Mouse (Mus musculus): ENCODE measurements around the gene Dock4.

The Dock4 gene

GRCm38 (mm10) chr12:40508416-40508815 lies 62.7 kb downstream of the Dock4 start:
- no peak for DNase-seq (ENCODE audit: extremely low read depth, low read depth)

DNA sequence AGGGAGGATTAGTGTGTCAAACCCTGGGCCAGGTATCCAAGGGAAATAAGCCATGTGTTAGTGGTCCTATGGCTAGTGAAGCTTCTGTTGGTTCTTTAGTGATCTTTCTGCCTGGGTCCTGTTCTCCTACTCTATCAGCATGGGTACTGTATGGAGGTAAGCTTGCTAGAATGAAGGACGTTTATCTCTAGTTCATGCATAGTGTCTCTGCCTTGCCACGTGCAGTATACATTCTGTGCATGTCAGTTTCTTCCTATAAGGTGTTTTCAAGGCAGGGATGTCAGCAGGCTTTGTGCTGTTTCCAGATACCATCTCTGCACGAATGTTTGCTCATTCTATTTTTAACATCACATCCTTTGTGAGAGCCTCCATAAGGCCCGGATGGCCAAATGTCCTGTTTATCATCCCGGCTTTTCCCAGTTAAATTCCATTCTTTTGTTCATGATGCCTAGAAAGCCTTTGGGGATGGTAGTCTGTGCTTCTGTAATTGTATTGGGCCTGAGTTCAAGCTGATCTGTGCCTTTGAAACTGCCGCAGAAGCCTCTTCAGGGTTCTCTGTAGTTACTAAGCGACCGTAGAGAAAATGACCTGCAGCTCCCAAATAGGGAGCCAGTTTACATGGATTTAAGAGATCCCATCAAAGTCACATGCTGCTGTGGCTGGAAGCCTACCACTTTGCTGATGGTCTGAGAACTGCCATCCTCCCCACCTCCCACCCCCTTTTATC lies 66.1 kb downstream of the Dock4 start:
- DNase-seq (ENCODE audit: extremely low read depth, low read depth): no peak

DNA sequence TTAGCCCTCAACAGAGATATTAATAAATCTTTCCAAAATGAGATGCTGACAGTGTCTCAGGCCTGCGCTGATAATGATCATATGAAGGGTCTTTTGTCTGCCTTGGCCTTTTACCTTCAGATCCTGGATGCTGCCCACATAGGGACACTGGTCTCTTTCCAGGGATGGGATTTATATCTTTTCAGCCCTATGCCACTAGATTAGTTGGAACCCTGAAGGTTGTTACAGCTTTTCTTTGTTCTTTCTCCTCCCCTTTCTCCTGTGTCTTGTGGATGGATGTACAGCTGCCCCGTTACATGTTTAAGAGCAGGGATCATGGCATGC lies 66.6 kb downstream of the Dock4 start:
- no peak for DNase-seq (ENCODE audit: extremely low read depth, low read depth)

- no peak for DNase-seq (ENCODE audit: extremely low read depth, low read depth)
Observed at GRCm38 (mm10) chr12:40512994-40513393, 67.2 kb downstream of the Dock4 start.

DNA sequence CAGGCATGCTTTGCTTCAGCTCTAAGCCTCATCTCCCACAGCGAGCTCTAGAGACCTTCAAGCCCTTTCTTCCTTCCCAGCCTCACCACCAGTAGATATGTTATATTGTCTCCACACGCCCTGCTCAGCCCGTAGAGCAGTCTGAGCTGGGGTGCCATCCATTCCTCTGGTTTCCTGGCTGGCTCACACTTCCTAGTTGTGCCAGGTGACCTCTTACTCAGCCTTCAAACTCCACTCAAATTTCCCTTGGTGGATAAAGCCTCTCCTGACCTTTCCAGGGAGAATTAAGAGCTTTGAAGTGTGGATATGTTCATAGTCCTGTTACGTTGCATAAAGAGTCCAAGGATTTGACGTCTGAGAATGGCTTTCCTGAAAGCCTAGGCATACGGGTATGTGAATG lies 68.3 kb downstream of the Dock4 start:
- DNase-seq (ENCODE audit: extremely low read depth, low read depth): no peak

DNA sequence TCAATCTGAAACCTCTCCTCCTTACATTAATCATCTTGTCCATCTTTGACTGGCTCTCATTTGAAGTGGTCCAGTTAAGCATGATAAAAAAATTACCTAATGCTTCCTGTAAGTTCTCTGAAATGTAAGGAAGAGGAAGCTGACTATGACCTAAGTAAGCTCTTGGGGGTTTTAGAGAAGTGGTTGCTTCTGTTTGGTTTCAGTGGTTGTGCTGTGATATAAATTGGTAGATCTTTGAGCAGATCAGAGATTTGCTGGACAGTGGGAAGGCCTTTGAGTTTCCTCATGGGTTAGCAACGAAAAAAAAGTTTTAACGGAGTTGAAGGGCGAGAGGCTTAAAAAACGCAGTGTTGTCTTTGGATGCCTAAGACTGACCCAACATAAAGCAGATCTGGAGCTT lies 76.7 kb downstream of the Dock4 start:
- no peak for DNase-seq (ENCODE audit: extremely low read depth, low read depth)

DNA sequence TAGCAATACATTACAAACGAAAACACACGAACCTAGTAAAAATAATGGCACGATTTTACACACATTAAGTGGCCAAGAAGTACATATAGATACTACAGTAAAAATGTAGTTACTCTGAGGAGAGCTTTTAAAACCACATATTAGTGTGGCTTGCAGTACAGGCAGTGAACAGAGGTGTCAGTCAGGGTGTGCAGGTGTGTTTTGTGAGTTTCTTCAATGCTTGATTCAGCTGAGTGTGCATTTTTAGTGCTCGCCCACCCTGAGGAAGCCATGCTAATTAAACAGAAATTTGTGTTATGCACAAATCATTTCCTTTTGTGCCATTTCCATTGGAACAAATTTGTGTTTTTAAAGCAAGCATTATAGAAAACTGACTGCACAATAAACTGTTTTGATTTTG lies 77.3 kb downstream of the Dock4 start:
- no peak for DNase-seq (ENCODE audit: extremely low read depth, low read depth)

GRCm38 (mm10) chr12:40525045-40525444 lies 79.3 kb downstream of the Dock4 start:
- no peak for DNase-seq (ENCODE audit: extremely low read depth, low read depth)

GRCm38 (mm10) chr12:40535655-40536618 lies 90.2 kb downstream of the Dock4 start:
- DNase-seq (ENCODE audit: extremely low read depth, low read depth): peak; percentile 71

DNA sequence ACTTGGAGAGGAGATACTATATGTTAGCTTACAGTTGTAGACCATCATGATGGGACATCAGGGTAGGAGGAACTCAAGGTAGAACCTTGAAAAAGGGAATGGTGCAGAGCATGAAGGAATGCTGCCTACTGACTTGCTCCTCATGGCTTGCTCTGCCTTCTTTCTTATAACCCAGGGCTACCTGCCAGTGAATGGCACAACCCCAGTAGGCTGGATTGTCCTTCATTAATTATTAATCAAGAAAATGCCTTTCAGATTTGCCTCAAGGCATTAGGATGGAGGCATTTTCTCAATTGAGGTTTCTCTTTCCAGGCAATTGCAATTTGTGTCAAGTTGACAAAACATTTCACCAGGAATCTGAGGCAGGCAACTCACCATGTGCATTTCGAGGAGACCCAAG lies 92.1 kb downstream of the Dock4 start:
- DNase-seq (ENCODE audit: extremely low read depth, low read depth): no peak

GRCm38 (mm10) chr12:40538318-40538717 lies 92.6 kb downstream of the Dock4 start:
- no peak for DNase-seq (ENCODE audit: extremely low read depth, low read depth)

- no peak for DNase-seq (ENCODE audit: extremely low read depth, low read depth)
Observed at GRCm38 (mm10) chr12:40538780-40539179, 93.0 kb downstream of the Dock4 start.

DNA sequence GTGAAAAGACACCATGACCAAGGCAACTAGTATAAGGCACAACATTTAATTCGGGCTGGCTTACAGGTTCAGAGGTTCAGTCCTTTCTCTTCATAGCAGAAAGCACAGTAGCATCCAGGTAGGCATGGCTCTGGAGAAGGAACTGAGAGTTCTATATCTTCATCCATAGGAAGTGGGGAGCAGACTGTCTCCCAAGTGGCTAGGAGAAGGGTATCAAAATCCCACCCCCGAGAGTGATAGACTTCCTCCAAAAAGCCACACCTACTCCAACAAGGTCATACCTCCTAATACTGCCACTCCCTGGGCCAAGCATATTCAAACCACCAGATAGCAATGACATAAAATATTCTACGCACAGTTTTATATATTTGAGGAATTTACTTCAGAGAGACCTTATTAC lies 98.5 kb downstream of the Dock4 start:
- DNase-seq (ENCODE audit: extremely low read depth, low read depth): no peak

- no peak for DNase-seq (ENCODE audit: extremely low read depth, low read depth)
Observed at GRCm38 (mm10) chr12:40546827-40547226, 101.1 kb downstream of the Dock4 start.

DNA sequence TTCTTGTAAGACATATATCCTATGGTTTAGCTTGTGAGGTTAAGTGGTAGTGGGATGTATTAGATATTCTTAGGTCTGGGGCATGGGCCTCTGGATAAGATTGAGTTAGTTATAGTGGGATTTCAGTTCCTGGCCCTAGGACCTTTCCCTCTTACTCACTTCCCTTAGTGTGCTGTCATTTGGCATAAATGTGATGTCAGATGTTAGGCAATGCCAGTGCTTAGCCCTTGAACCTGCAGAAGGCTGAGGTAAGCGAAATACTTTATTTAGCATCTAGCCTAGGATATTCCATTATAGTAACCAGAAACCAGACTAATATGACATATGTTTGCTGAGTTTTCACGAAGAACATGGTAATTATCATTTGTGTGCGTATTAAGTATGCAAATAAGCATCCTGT lies 105.6 kb downstream of the Dock4 start:
- no peak for DNase-seq (ENCODE audit: extremely low read depth, low read depth)

DNA sequence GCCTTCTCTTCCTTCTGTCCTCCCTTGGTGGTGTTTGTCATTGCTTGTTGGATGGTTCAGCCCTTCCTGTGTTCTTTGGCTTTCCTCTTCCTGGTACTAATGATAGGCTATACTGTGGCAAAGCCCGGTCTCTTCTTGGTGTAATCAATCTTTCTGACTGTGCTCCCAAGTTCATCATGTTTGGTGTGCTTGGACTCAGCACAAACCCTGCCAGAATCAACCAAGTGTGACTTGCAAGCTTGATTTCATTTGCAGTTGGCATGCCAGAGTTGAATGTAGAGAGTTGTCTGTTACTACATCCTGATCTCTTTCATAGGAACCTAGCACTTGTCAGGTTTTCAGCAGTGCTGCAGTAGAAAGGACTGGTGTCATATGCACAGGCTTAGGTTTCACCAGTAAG lies 106.4 kb downstream of the Dock4 start:
- DNase-seq (ENCODE audit: extremely low read depth, low read depth): no peak

DNA sequence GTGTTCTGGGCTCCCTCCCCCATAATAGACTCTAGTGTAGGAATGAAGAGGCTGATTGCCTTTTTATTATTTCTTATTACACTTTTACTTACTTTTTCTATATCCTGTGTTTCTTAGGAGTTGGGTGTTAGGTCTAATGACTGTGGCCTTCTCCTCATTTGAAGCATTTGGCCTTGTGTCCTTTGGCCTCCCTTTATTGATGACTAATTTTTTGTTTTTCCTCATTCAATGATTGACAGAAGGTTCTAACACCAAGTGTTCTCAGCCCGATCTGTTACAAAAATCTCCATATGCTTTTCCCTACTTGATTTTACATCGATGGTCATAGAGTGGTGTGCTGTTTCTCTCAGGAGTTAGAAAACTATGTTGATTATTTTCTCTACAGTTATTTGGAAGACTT lies 108.2 kb downstream of the Dock4 start:
- no peak for DNase-seq (ENCODE audit: extremely low read depth, low read depth)

GRCm38 (mm10) chr12:40554941-40555511 lies 109.3 kb downstream of the Dock4 start:
- DNase-seq (ENCODE audit: extremely low read depth, low read depth): no peak

- no peak for DNase-seq (ENCODE audit: extremely low read depth, low read depth)
Observed at GRCm38 (mm10) chr12:40558600-40558999, 112.8 kb downstream of the Dock4 start.

DNA sequence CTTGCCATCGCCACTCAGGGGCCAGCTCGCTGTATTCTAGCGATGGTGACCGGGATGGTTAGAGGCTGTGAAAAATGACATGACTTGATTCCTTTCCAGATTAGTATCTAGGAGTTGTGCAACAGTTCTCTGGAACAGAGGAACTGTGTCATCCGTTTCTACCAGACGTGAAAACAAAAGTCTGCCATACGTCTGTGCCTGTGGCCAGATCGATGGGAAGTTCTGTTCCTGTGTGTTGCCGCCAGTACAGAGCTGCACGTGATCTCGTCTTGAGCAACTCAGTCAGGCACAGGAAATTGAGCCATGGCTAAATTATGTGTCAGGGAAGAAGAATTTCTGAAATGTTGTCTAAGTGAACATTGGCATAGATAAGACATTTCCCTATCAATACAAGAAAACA lies 113.4 kb downstream of the Dock4 start:
- no peak for DNase-seq (ENCODE audit: extremely low read depth, low read depth)

GRCm38 (mm10) chr12:40563703-40564102 lies 118.0 kb downstream of the Dock4 start:
- no peak for DNase-seq (ENCODE audit: extremely low read depth, low read depth)

DNA sequence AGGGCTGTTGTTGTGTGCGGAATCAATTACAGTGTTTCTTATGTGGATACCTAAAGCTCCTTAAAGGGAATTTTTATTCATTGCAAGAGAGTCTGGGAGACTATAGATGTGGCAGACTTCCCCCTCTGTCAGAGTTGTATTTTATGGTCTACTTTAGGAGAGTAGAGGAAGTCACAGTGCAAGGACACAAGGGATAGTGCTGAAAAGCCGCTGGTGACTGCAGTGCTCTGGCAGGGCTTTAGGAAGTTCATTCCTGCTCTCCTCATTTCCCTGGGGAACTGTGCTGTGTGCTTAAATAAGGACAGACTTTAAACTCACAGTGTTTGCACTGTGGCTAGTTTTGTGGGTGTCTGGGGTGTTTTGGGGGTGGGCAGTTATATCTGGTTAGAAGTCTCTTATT lies 118.5 kb downstream of the Dock4 start:
- no peak for DNase-seq (ENCODE audit: extremely low read depth, low read depth)

Data from MEL-GATA-1-ER (cell line).